Mouse (Mus musculus) olfactory bulb, adult 2 months (tissue): ENCODE data around the gene 1300017J02Rik. TPM values are rescaled to one million over a fixed set of nuclear protein-coding genes. Genes with fewer than 3 reads are reported as not detected.
"Not testable (repeated sequence)": the region's sequence is repeated elsewhere in the genome, so short reads cannot be mapped to it uniquely, and the experiment has no call there.

Experiments used
- H3K27ac ChIP-seq: fragments of 200-500 bp; 2 replicates; pipeline ENCODE4 v1.5.1; 2012; ENCODE audit warnings: low read depth, low read length; ENCODE audit not compliant: insufficient read depth
- H3K4me1 ChIP-seq: fragments of 200-500 bp; 2 replicates; pipeline ENCODE4 v1.6.1; 2012; ENCODE audit warnings: low read length; ENCODE audit not compliant: control insufficient read depth, insufficient read depth
- H3K4me3 ChIP-seq: fragments of 200-500 bp; 2 replicates; pipeline ENCODE4 v1.5.1; 2012; ENCODE audit warnings: mild to moderate bottlenecking, low read depth, low read length, moderate library complexity; ENCODE audit not compliant: insufficient read depth
- CTCF ChIP-seq: fragments of 200-500 bp; IDR thresholded peaks from 2 replicates; pipeline ENCODE4 v1.5.1; 2012; ENCODE audit warnings: low read depth, mild to moderate bottlenecking, low read length, moderate library complexity; ENCODE audit not compliant: insufficient read depth
- POLR2A ChIP-seq: fragments of 200-500 bp; IDR thresholded peaks from 2 replicates; pipeline ENCODE4 v1.6.1; 2012; ENCODE audit warnings: mild to moderate bottlenecking, low read depth, low read length, moderate library complexity; ENCODE audit not compliant: insufficient read depth
- WGBS: fragments of 180-500 bp; shearing (Covaris S2); methylation state at CpG from one replicate; pipeline ENCODE4 v1.1.7; 2018; 5-methylcytosine and 5-hydroxymethylcytosine counted together
- polyA plus RNA-seq: library from polyadenylated mRNA; stranded (reverse); fragments of >200 nt; gene quantifications from 2 replicates; pipeline ENCODE4 v1.2.4, GENCODE M21; 2012; ENCODE audit warnings: low replicate concordance; ENCODE audit not compliant: missing spikeins, insufficient read depth, insufficient read length

The 1300017J02Rik gene
- polyA plus RNA-seq: not detected in 2 replicates

DNA sequence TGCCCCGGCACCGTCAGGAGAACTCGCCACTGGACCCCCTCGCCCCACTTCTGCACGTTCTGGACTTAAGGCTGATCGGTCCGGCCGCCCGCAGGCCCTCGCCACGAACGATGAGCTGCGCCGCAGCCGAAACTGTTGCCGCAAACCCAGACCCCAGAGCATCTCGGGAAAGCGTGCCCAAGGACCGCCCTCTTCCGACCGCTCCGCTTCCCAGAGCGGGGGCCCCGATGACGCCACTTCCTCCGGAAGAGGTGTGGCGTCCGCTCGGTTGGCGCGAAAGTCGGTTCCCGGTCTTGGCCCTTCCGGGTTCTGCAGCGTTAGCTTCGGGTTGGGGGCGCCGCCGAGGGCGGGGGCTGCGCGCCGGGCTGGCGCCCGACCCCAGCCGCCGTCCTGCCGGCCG lies at the start of gene 1300017J02Rik, which contains the start of gene Topbp1:
TSS of gene 1300017J02Rik (minus strand) at position 156 of the 400 bp plus-strand sequence.
TSS of gene Topbp1 (plus strand) at position 289 of the 400 bp plus-strand sequence.
- peaks cover 5% of the 10 kb centered on the region; the same call in 1 of the 2 replicates for H3K4me1 ChIP-seq
- WGBS: 0% methylated on average over 49 of the region's 49 CpGs
- H3K4me3 ChIP-seq: peak within 1 kb of the TSS; percentile 80
- peak within 1 kb of the TSS; percentile 81 for H3K27ac ChIP-seq
- no peak for TF ChIP-seq CTCF
- peak; percentile 97 for TF ChIP-seq POLR2A

DNA sequence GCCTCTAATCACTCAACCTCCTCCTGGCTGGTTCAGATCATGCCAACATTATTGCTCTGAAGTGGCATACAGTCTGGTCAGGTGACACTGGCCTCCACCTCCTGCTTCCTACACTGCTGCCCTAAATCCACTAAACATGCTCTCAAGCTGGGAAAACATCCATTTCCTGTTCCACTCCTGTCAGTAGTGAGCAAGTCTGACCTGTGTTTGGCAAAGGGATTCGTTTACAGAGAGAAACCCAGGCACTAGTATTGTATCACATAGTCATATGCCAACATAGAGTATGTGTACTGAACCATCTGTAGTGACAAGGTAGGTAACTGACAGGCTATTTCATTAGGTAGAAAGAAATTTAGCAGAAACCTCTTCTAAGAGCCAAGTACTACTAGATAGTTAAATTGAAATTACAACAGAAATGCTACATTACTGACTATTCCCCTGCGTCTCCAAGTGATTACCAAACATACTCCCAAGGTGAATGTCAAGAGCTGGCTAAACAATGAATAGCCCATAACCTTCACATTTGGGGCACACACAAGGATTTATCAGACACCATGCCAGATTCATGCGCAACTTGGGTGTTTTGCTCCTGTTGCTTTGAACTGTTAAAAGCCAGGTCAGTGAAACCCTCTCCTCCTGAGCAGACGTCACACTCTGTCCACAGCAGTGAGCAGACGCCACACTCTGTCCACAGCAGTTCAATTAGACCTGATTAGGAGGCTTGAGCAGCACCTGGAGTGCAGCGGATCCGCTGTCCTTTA lies 48.8 kb upstream of the 1300017J02Rik start:
- not testable (repeated sequence) for H3K27ac ChIP-seq, H3K4me3 ChIP-seq, H3K4me1 ChIP-seq
- 81% methylated on average over 7 of the region's 7 CpGs for WGBS

DNA sequence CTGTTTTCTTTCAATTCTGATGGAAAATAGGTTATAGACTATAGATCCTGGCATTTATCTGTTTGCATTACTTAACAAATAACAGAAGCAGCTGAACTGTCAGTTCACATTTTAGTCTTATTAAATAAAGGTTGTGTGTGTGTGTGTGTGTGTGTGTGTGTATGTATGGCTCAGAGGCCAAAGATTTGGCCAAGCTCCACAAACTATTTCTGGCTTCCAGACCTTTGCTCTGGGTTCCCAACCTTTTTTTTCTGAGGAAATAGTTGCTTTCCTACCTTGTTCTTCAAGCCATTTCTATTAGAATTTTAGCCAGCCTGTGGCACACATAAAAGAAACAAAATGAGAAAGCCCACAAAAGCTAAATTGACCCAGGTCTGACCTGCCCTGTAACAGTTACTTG lies 43.9 kb upstream of the 1300017J02Rik start:
- no peaks in the 10 kb centered on the region for H3K4me1 ChIP-seq
- TF ChIP-seq POLR2A (no peak), CTCF (no peak)
- no peak overlapping the region for H3K27ac ChIP-seq
- no peak overlapping the region for H3K4me3 ChIP-seq

DNA sequence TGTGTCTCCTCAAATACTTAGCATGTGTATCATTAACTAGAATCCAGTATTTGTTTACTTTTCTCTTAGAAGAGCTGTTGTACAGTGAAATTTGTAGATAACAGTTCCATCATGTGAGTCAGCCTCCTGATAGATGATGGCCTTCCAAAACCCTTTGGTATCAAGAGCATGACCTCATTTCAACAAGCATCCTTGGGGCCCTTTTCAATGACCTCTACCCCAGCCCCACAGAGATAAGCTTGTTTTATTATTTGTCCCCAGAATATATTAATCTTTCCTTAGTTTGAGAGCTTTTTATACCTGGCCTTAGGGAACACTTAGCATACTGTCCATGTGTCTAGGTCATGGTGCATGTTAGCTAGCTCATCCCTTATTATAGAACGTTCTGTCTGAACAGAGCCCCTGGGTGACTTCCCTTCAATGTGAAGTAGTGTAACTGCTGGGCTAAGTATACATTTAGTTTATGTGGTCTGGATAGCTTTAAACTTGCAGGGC lies 43.2 kb upstream of the 1300017J02Rik start:
- no peak for TF ChIP-seq CTCF
- TF ChIP-seq POLR2A: no peak
- Histone ChIP-seq H3K27ac (no peak overlapping the region), H3K4me1 (no peaks in the 10 kb centered on the region), H3K4me3 (no peak overlapping the region)
- WGBS: 73% methylated on average over 1 of the region's 1 CpGs

DNA sequence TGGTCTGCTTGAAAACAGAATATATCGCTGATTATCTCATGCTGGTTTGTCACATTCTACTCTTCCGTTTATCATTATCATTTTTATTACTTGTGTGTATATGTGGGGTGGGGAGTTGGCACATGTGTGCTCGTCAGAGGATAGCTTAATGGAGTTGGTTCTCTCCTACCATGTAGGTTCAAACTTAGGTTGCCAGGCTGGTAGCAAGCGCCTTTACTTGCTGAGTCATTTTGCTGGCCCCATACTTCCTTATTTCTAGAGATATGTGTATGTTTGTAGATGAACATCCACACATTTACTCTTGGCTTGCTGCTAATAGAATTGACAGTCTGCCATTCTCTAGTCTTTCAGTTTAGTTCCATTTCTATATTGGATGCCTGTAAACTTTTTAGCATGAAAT lies 42.2 kb upstream of the 1300017J02Rik start:
- TF ChIP-seq POLR2A: no peak
- no peak for TF ChIP-seq CTCF

DNA sequence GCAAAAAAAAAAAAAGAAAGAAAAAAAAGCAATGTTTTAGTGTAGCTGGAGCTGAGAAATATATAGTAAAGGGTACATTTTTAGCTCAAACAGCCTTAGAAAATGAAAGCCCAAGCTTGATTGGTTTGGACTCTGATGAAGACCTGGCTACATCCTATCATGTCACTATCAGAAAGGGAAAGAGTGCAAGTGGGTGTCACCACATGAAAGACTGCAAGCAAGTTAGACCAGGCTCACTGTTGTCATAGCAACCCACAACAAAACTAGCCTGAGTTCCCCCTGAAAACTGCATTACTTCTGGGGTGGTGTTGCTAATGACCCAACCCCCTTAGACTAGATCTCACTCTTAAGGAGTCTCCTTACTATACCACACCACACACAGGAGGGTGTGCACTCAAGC lies 32.0 kb upstream of the 1300017J02Rik start:
- Histone ChIP-seq H3K27ac (peak overlapping the region; percentile 33; the same call in 1 of the 2 replicates), H3K4me1 (peaks cover 10% of the 10 kb centered on the region), H3K4me3 (no peak overlapping the region)
- no peak for TF ChIP-seq POLR2A
- no peak for TF ChIP-seq CTCF

More for the DNA sequence above, 42.2 kb upstream of the 1300017J02Rik start:
- no peak overlapping the region for H3K4me3 ChIP-seq
- no peak overlapping the region for H3K27ac ChIP-seq
- WGBS: 92% methylated on average over 4 of the region's 4 CpGs
- H3K4me1 ChIP-seq: no peaks in the 10 kb centered on the region

DNA sequence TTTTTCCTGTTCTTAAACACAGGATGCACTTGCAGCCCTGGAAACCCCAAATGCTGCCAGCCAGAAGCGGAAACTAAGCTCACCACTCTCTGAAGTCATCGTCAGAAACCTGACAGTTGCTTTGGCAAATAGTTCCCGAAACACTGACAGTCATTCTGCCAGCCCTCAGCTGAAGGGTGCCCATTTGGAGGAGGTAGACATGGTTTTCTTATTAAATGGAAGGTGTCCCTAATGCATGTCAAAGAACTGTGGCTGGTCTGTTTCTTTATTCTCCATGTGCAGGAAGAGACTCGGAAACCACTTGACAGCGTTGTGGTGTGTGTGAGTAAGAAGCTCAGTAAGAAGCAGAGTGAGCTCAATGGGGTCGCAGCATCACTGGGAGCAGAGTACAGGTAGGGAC lies 27.8 kb upstream of the 1300017J02Rik start:
- 90% methylated on average over 6 of the region's 6 CpGs for WGBS
- TF ChIP-seq CTCF: no peak
- no peak for TF ChIP-seq POLR2A
- Histone ChIP-seq H3K27ac (no peak overlapping the region), H3K4me1 (peaks cover 7% of the 10 kb centered on the region), H3K4me3 (no peak overlapping the region)

DNA sequence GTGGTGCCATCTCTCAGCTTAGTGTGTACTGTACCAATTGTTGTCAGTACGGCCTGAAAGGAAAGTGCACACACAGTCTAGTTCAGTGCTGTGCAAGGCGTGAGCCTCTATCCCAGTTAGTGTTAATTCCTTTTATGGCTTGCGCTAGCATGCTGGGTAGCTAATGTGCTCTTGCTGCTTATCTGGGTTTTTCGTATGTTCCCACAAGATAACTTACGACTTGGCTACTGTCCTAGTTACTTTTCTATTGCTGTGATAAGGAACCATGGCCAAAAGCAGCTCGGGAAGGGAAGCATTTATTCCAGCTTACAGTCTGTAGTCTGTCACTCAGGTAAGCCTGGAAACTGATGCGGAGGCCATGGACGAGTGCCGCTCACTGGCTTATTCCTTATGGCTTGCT lies 21.6 kb upstream of the 1300017J02Rik start:
- no peak overlapping the region for H3K4me3 ChIP-seq
- no peak for TF ChIP-seq CTCF
- no peak for TF ChIP-seq POLR2A
- WGBS: 92% methylated on average over 9 of the region's 9 CpGs
- peaks cover 2% of the 10 kb centered on the region; the same call in 1 of the 2 replicates for H3K4me1 ChIP-seq
- no peak overlapping the region for H3K27ac ChIP-seq

DNA sequence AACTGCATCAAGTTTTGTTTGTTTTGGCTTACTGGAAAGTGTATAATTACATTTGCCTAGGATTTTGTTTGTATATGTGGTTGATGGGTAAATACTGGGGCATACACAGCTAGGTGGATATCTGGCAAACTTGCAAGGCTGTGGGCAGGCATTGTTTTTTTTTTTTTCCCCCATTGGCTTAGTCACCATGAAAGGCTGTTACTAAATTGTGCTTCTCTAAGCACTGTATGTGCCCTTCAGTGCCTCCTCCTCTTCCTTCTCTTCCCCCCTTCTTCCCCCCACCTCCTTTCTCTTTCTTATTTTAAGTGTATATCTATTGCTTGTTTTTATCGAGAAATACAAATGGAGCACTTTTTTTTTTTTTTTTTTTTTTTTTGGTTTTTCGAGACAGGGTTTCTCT lies 19.8 kb upstream of the 1300017J02Rik start:
- H3K4me3 ChIP-seq: no peak overlapping the region
- no peak overlapping the region for H3K27ac ChIP-seq
- H3K4me1 ChIP-seq: peaks cover 2% of the 10 kb centered on the region; the same call in 1 of the 2 replicates
- 40% methylated on average over 1 of the region's 2 CpGs for whole genome bisulfite sequencing
- TF ChIP-seq CTCF: no peak
- no peak for TF ChIP-seq POLR2A
